Mouse (Mus musculus): ENCODE data around the gene Slc12a6.

GRCm38 (mm10) chr2:112273474-112273873 lies 7.8 kb downstream of the Slc12a6 start:
- TF ChIP-seq POLR2A (IDR thresholded peaks at IDR 0.05; ENCODE audit: borderline replicate concordance, low read depth, low read length) (no peak), CTCF (IDR thresholded peaks at IDR 0.05; ENCODE audit: low read depth, low read length) (no peak)

Measured in bone marrow macrophage, adult 2 months (primary cell).